Mouse (Mus musculus): ENCODE data around the gene Creld2. TPM values are rescaled to one million over a fixed set of nuclear protein-coding genes. Genes with fewer than 3 reads are reported as not detected.
A peak's percentile ranks its signal among the peaks of the same experiment; 100 is the strongest.

Gene Creld2
- polyA plus RNA-seq, 1 experiment = 37.5 TPM

DNA sequence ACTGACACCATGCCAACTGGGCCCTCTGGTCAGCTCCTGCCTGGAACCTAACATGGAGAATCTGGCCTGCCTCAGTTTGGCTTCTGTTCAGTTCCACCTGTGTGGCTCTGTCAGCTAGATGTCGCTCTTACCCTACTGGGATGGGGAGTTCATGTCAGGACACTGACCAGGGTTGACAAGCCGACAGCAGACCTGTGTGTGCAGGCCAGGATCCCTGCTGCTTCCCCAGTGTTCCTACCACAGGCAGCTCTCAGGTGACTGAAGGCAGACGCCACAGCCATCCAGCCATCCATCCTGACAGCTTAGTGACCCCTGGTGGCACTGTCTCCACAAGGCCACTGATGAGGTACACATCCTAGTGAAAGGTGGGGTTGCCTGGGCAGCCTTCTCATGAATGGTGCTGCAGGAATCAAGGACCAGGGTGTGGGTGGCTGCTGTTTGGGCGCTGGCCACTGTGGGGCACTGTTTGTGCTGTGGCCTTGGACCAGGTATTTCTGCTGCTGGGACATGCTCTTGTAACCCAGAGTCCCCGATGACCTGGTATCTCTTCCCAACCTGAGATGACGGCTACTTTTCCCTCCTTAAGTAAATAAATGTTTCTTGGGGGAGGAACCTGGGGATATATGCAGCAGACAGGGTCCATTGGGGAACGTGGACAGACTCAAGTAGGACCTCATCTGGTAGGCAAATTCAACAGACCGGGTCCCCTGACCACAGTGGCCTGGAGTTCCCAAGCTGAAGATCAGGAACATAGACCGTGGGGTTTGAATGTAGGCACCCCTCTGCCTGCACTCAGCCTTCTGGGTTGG, 8.7 kb downstream of the Creld2 start:
- WGBS = 20% methylated on average over 9 of the region's 9 CpGs
- peak; percentile 75 for TF ChIP-seq CTCF (IDR thresholded peaks at IDR 0.05; ENCODE audit: insufficient read depth, low read length)
- no peak for TF ChIP-seq POLR2A (IDR thresholded peaks at IDR 0.05; ENCODE audit: borderline replicate concordance, extremely low read depth, low read depth, low read length)
- peak; percentile 81 for DNase-seq
- H3K4me1 ChIP-seq (ENCODE audit: control insufficient read depth, insufficient read depth, low read length) = peaks cover 2% of the 10 kb centered on the region
- H3K4me3 ChIP-seq (replicated peaks; ENCODE audit: extremely low read depth, low read depth, low read length) = no peak overlapping the region

- Histone ChIP-seq H3K4me3 (replicated peaks; ENCODE audit: extremely low read depth, low read depth, low read length) (no peak overlapping the region), H3K4me1 (ENCODE audit: control insufficient read depth, insufficient read depth, low read length) (peaks cover 2% of the 10 kb centered on the region)
- TF ChIP-seq POLR2A (IDR thresholded peaks at IDR 0.05; ENCODE audit: borderline replicate concordance, extremely low read depth, low read depth, low read length) = no peak
- TF ChIP-seq CTCF (IDR thresholded peaks at IDR 0.05; ENCODE audit: insufficient read depth, low read length) = peak; percentile 99
- WGBS = 51% methylated on average over 16 of the region's 17 CpGs
- peak; percentile 93 for DNase-seq
These were observed 9.6 kb downstream of the Creld2 start for GRCm38 (mm10) chr15:88828800-88829705.

GRCm38 (mm10) chr15:88829791-88830440, 10.5 kb downstream of the Creld2 start:
- DNase-seq = no peak
- WGBS = 72% methylated on average over 6 of the region's 6 CpGs
- Histone ChIP-seq H3K4me3 (replicated peaks; ENCODE audit: extremely low read depth, low read depth, low read length) (no peak overlapping the region), H3K4me1 (ENCODE audit: control insufficient read depth, insufficient read depth, low read length) (peaks cover 2% of the 10 kb centered on the region)
- TF ChIP-seq CTCF (IDR thresholded peaks at IDR 0.05; ENCODE audit: insufficient read depth, low read length) (no peak), POLR2A (IDR thresholded peaks at IDR 0.05; ENCODE audit: borderline replicate concordance, extremely low read depth, low read depth, low read length) (peak; percentile 12; the same call in 1 of the 2 replicates)

DNA sequence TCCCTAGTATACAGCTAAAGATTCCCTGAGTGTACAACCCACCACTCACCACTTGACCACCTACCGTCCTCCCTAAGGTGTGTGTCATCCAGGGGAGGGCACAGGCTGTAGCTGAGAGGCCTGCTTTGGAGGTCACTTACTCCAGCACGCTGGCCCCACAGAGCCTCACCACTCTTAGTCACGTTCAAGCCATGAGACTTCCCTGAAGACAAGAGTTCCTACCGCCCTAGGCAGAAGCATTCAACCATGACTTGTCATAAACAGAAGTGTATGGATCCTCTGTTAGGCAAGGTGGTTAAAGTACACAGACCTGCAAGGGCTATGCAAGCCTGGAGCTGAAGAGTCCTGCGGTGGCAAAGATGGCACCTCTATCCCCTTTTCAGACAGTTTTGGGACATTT, 11.2 kb downstream of the Creld2 start:
- H3K4me1 ChIP-seq (ENCODE audit: control insufficient read depth, insufficient read depth, low read length) = peaks cover 2% of the 10 kb centered on the region
- H3K4me3 ChIP-seq (replicated peaks; ENCODE audit: extremely low read depth, low read depth, low read length) = no peak overlapping the region
- WGBS = 85% methylated on average over 5 of the region's 5 CpGs
- DNase-seq = no peak
- TF ChIP-seq CTCF (IDR thresholded peaks at IDR 0.05; ENCODE audit: insufficient read depth, low read length) (no peak), POLR2A (IDR thresholded peaks at IDR 0.05; ENCODE audit: borderline replicate concordance, extremely low read depth, low read depth, low read length) (no peak)

DNA sequence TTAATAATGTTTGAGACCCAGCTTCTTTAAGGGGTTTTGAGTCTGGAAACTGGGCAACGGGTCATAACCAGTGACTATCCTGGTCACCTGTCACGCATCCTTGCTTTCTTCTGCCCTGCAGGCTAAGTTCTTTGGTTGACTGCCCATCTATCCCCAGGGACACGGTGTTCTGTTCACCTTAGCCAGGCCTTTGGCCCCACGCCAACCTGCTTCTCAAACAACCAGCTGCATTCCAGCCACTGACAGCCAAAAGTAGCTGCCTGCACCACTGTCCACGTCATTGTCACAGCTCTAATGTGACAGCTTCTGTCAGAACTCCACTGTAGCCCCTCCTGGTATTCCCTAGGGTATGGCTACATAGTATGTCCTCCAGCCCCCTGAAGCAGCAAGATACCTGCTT, 12.0 kb downstream of the Creld2 start:
- H3K4me3 ChIP-seq (replicated peaks; ENCODE audit: extremely low read depth, low read depth, low read length) = no peak overlapping the region
- H3K4me1 ChIP-seq (ENCODE audit: control insufficient read depth, insufficient read depth, low read length) = peaks cover 2% of the 10 kb centered on the region
- 51% methylated on average over 5 of the region's 5 CpGs for WGBS
- DNase-seq = peak; percentile 69
- no peak for TF ChIP-seq CTCF (IDR thresholded peaks at IDR 0.05; ENCODE audit: insufficient read depth, low read length)
- no peak for TF ChIP-seq POLR2A (IDR thresholded peaks at IDR 0.05; ENCODE audit: borderline replicate concordance, extremely low read depth, low read depth, low read length)

GRCm38 (mm10) chr15:88832536-88832935, 13.1 kb downstream of the Creld2 start:
- no peak for DNase-seq
- Histone ChIP-seq H3K4me1 (ENCODE audit: control insufficient read depth, insufficient read depth, low read length) (peaks cover 2% of the 10 kb centered on the region), H3K4me3 (replicated peaks; ENCODE audit: extremely low read depth, low read depth, low read length) (no peak overlapping the region)
- 64% methylated on average over 9 of the region's 9 CpGs for WGBS
- TF ChIP-seq CTCF (IDR thresholded peaks at IDR 0.05; ENCODE audit: insufficient read depth, low read length) (no peak), POLR2A (IDR thresholded peaks at IDR 0.05; ENCODE audit: borderline replicate concordance, extremely low read depth, low read depth, low read length) (no peak)

GRCm38 (mm10) chr15:88836031-88836430, 16.6 kb downstream of the Creld2 start:
- Histone ChIP-seq H3K4me1 (ENCODE audit: control insufficient read depth, insufficient read depth, low read length) (peaks cover 15% of the 10 kb centered on the region), H3K4me3 (replicated peaks; ENCODE audit: extremely low read depth, low read depth, low read length) (no peak overlapping the region)
- TF ChIP-seq POLR2A (IDR thresholded peaks at IDR 0.05; ENCODE audit: borderline replicate concordance, extremely low read depth, low read depth, low read length) (no peak), CTCF (IDR thresholded peaks at IDR 0.05; ENCODE audit: insufficient read depth, low read length) (peak; percentile 26; the same call in 1 of the 2 replicates)
- DNase-seq = no peak
- 85% methylated on average over 6 of the region's 6 CpGs for WGBS

GRCm38 (mm10) chr15:88836571-88836970, 17.1 kb downstream of the Creld2 start:
- no peak overlapping the region for H3K4me3 ChIP-seq (replicated peaks; ENCODE audit: extremely low read depth, low read depth, low read length)
- no peak for DNase-seq
- H3K4me1 ChIP-seq (ENCODE audit: control insufficient read depth, insufficient read depth, low read length) = peaks cover 15% of the 10 kb centered on the region
- WGBS = 66% methylated on average over 5 of the region's 5 CpGs
- TF ChIP-seq CTCF (IDR thresholded peaks at IDR 0.05; ENCODE audit: insufficient read depth, low read length) (no peak), POLR2A (IDR thresholded peaks at IDR 0.05; ENCODE audit: borderline replicate concordance, extremely low read depth, low read depth, low read length) (no peak)
